Mouse (Mus musculus): ENCODE data around the gene C77080.
"Not testable (repeated sequence)": the region's sequence is repeated elsewhere in the genome, so short reads cannot be mapped to it uniquely, and the experiment has no call there.

Gene C77080

GRCm38 (mm10) chr4:129218569-129219175 is 42.5 kb downstream of the C77080 start:
- DNase-seq (ENCODE audit: low spot score in 2 of 2), result no peak

GRCm38 (mm10) chr4:129212486-129212885 is 48.7 kb downstream of the C77080 start:
- not testable (repeated sequence) for DNase-seq (ENCODE audit: low spot score in 2 of 2)

GRCm38 (mm10) chr4:129211461-129211860 is 49.7 kb downstream of the C77080 start:
- no peak for DNase-seq (ENCODE audit: low spot score in 2 of 2)

GRCm38 (mm10) chr4:129209504-129209903 is 51.7 kb downstream of the C77080 start:
- no peak for DNase-seq (ENCODE audit: low spot score in 2 of 2)

- DNase-seq (ENCODE audit: low spot score in 2 of 2), result no peak
Measured at GRCm38 (mm10) chr4:129206792-129207191, 54.4 kb downstream of the C77080 start.

- no peak for DNase-seq (ENCODE audit: low spot score in 2 of 2)
Measured at GRCm38 (mm10) chr4:129204655-129205054, 56.5 kb downstream of the C77080 start.

GRCm38 (mm10) chr4:129197514-129197913 is 63.7 kb downstream of the C77080 start:
- no peak for DNase-seq (ENCODE audit: low spot score in 2 of 2)

- no peak for DNase-seq (ENCODE audit: low spot score in 2 of 2)
Measured at GRCm38 (mm10) chr4:129194280-129194679, 66.9 kb downstream of the C77080 start.

- DNase-seq (ENCODE audit: low spot score in 2 of 2), result no peak
Measured at GRCm38 (mm10) chr4:129191691-129192090, 69.5 kb downstream of the C77080 start.

- no peak for DNase-seq (ENCODE audit: low spot score in 2 of 2)
Measured at GRCm38 (mm10) chr4:129190538-129190937, 70.7 kb downstream of the C77080 start.

- DNase-seq (ENCODE audit: low spot score in 2 of 2), result peak; percentile 93 to 95
Measured at GRCm38 (mm10) chr4:129189542-129190519, 71.4 kb downstream of the C77080 start, which contains the start of the genes S100pbp and Yars. Gene S100pbp, minus strand, starts transcription at chr4:129189727. Gene Yars, plus strand, starts transcription at chr4:129189760.

GRCm38 (mm10) chr4:129188803-129189541 is 72.2 kb downstream of the C77080 start:
- DNase-seq (ENCODE audit: low spot score in 2 of 2), result peak; percentile 50 to 58

GRCm38 (mm10) chr4:129188041-129188659 is 73.1 kb downstream of the C77080 start:
- no peak for DNase-seq (ENCODE audit: low spot score in 2 of 2)

GRCm38 (mm10) chr4:129179560-129179959 is 81.6 kb downstream of the C77080 start:
- no peak for DNase-seq (ENCODE audit: low spot score in 2 of 2)

- DNase-seq (ENCODE audit: low spot score in 2 of 2), result no peak
Measured at GRCm38 (mm10) chr4:129172529-129172928, 88.7 kb downstream of the C77080 start.
